Comparison of ENCODE assay signal across 8 mouse cellular contexts in genomic region chr7:110122289-110122564, GRCm38 (mm10). TPM values are rescaled to one million over a fixed set of nuclear protein-coding genes. Genes with fewer than 3 reads are reported as not detected.
A peak's percentile ranks its signal among the peaks of the same experiment; 100 is the strongest.
DNase-seq lines count a peak whose midpoint lies in the region; ATAC-seq and TF ChIP-seq lines count a peak whose summit lies in the region.

No protein-coding gene starts in this region.

- WGBS in heart, embryonic 14.5 days: 0% methylated on average over 27 of the region's 27 CpGs
- WGBS in thymus, adult 2 months: under 1% methylated on average over 25 of the region's 27 CpGs
- under 1% methylated on average over 26 of the region's 27 CpGs for WGBS in limb, embryonic 11.5 days
- under 1% methylated on average over 27 of the region's 27 CpGs for WGBS in small intestine, adult 2 months

- H3K9me3 ChIP-seq in heart, embryonic 14.5 days (ENCODE audit: control insufficient read depth, low read length): no peaks in the 10 kb centered on the region
- H3K9me3 ChIP-seq in limb, embryonic 11.5 days (ENCODE audit: control insufficient read depth, low read length): no peaks in the 10 kb centered on the region

- no peak for TF ChIP-seq CTCF in thymus, adult 2 months (IDR thresholded peaks at IDR 0.05; ENCODE audit: borderline replicate concordance, control insufficient read depth, extremely low read depth, insufficient read depth, low read length, poor library complexity)
- TF ChIP-seq CTCF in small intestine, adult 2 months (IDR thresholded peaks at IDR 0.05; ENCODE audit: extremely low read depth, insufficient read length, insufficient replicate concordance, low read depth, low read length): no peak

- DNase-seq in heart, postnatal 10 days: no peak
- no peak for DNase-seq in thymus, adult 2 months
- DNase-seq in thymus, postnatal 36 days: no peak
- DNase-seq in limb, embryonic 11.5 days (ENCODE audit: low spot score): no peak
- no peak for DNase-seq in cerebellum, adult 9-10 months
- DNase-seq in kidney, adult 8-10 months: no peak

- peak overlapping the region; percentile 76 to 89 for H3K4me3 ChIP-seq in heart, embryonic 14.5 days (ENCODE audit: control insufficient read depth in 1 of 2, insufficient read depth in 1 of 2, low read depth in 1 of 2, low read length in 2 of 2)
- H3K4me3 ChIP-seq in thymus, adult 2 months (ENCODE audit: control insufficient read depth, insufficient read depth, low read length): peak overlapping the region; percentile 73
- H3K4me3 ChIP-seq in limb, embryonic 11.5 days (ENCODE audit: low read depth, low read length): peak overlapping the region; percentile 97
- H3K4me3 ChIP-seq in small intestine, adult 2 months (ENCODE audit: low read depth, low read length): peak overlapping the region; percentile 81

- intact Hi-C loops in heart, postnatal 10 days (cut with DNase I): loop anchor here (2.0 to 5.0 kb wide), 2 partner anchors 40 to 59 kb away; no protein-coding TSS in a partner anchor

- H3K27me3 ChIP-seq in heart, embryonic 14.5 days (ENCODE audit: control insufficient read depth, insufficient read depth, low read length): no peaks in the 10 kb centered on the region
- H3K27me3 ChIP-seq in thymus, adult 2 months (ENCODE audit: control insufficient read depth, insufficient read depth, low read length): no peaks in the 10 kb centered on the region
- no peaks in the 10 kb centered on the region for H3K27me3 ChIP-seq in limb, embryonic 11.5 days (ENCODE audit: control insufficient read depth, insufficient read depth, low read length)
- no peaks in the 10 kb centered on the region for H3K27me3 ChIP-seq in small intestine, adult 2 months (ENCODE audit: control insufficient read depth, insufficient read depth, low read length)

- peaks cover 12 to 25% of the 10 kb centered on the region in 2 experiments for H3K4me1 ChIP-seq in heart, embryonic 14.5 days (ENCODE audit: control insufficient read depth in 2 of 2, insufficient read depth in 2 of 2, low read length in 2 of 2)
- H3K4me1 ChIP-seq in thymus, adult 2 months (replicated peaks; ENCODE audit: control insufficient read depth, insufficient read depth, low read length): peaks cover 8% of the 10 kb centered on the region
- H3K4me1 ChIP-seq in limb, embryonic 11.5 days (ENCODE audit: control insufficient read depth, insufficient read depth, low read length): peaks cover 7% of the 10 kb centered on the region; the same call in 1 of the 2 replicates
- peaks cover 12% of the 10 kb centered on the region; the same call in 1 of the 2 replicates for H3K4me1 ChIP-seq in small intestine, adult 2 months (ENCODE audit: control insufficient read depth, insufficient read depth, insufficient read length, low read length)

- H3K4me2 ChIP-seq in heart, embryonic 14.5 days (ENCODE audit: low read length): peak overlapping the region; percentile 79
- H3K4me2 ChIP-seq in limb, embryonic 11.5 days (ENCODE audit: low read depth, severe bottlenecking): peak overlapping the region; percentile 72

- H3K9ac ChIP-seq in heart, embryonic 14.5 days (ENCODE audit: low read length): peak overlapping the region; percentile 96
- H3K9ac ChIP-seq in limb, embryonic 11.5 days (ENCODE audit: low read length): peak overlapping the region; percentile 95

- no peak for ATAC-seq in heart, embryonic 14.5 days (ENCODE audit: insufficient number of reproducible peaks, insufficient read depth, low FRiP score, low read depth)
- ATAC-seq in limb, embryonic 11.5 days (ENCODE audit: insufficient number of reproducible peaks, low FRiP score, low TSS enrichment, low read depth): no peak

- H3K36me3 ChIP-seq in heart, embryonic 14.5 days (ENCODE audit: control insufficient read depth, insufficient read depth, low read length): peaks cover 15% of the 10 kb centered on the region
- H3K36me3 ChIP-seq in thymus, adult 2 months (ENCODE audit: control insufficient read depth, insufficient read depth, low read length): no peaks in the 10 kb centered on the region
- peaks cover 4% of the 10 kb centered on the region; the same call in 1 of the 2 replicates for H3K36me3 ChIP-seq in limb, embryonic 11.5 days (ENCODE audit: control insufficient read depth, insufficient read depth, low read length)
- H3K36me3 ChIP-seq in small intestine, adult 2 months (ENCODE audit: control insufficient read depth, insufficient read depth, low read length): peaks cover 5% of the 10 kb centered on the region; the same call in 1 of the 2 replicates

- TF ChIP-seq POLR2A in thymus, adult 2 months (IDR thresholded peaks at IDR 0.05; ENCODE audit: control insufficient read depth, extremely low read depth, insufficient read depth, low read length, poor library complexity): no peak
- TF ChIP-seq POLR2A in small intestine, adult 2 months (IDR thresholded peaks at IDR 0.05; ENCODE audit: low read depth, low read length): no peak

- H3K27ac ChIP-seq in heart, embryonic 14.5 days (replicated peaks in 1 of 2; ENCODE audit: control insufficient read depth in 1 of 2, insufficient read depth in 1 of 2, low read depth in 2 of 2, low read length in 2 of 2): peak overlapping the region; percentile 90 to 94
- no peak overlapping the region for H3K27ac ChIP-seq in thymus, adult 2 months (ENCODE audit: control insufficient read depth, insufficient read depth, low read length)
- H3K27ac ChIP-seq in limb, embryonic 11.5 days (replicated peaks; ENCODE audit: low read depth, low read length): peak overlapping the region; percentile 95
- H3K27ac ChIP-seq in small intestine, adult 2 months (ENCODE audit: insufficient read depth, low read depth, low read length): peak overlapping the region; percentile 85

RNA-seq across cellular contexts. Expression of gene Wee1, which starts 0.4 kb away (rescaled TPM):
- polyA plus RNA-seq in heart, embryonic 14.5 days (2014; fragmentation: Nextera tagmentation; extraction: Ambion mirVana): 29.8 and 30.2 TPM in 2 replicates
- total RNA-seq in heart, postnatal 10 days (2021): 10 to 100 TPM; 20.5 to 30.7 TPM
- 13.0 and 32.6 TPM in 2 replicates for polyA plus RNA-seq in thymus, adult 2 months (2012; rRNA removed)
- polyA plus RNA-seq in limb, embryonic 11.5 days (2014; fragmentation: Nextera tagmentation; extraction: Ambion mirVana): 35.6 and 38.4 TPM in 2 replicates
- 3.6 and 8.3 TPM in 2 replicates for polyA plus RNA-seq in small intestine, adult 2 months (2012; rRNA removed)
